Mouse (Mus musculus) large intestine, adult 2 months (tissue): ENCODE data around the gene Sigirr. TPM values are rescaled to one million over a fixed set of nuclear protein-coding genes. Genes with fewer than 3 reads are reported as not detected.

Source experiments
- polyA plus RNA-seq: library from polyadenylated mRNA; depleted of rRNA; stranded (reverse); fragments of >200 nt; gene quantifications from 2 replicates; pipeline ENCODE4 v1.2.3, GENCODE M21; 2012; rRNA removed

Sigirr gene
- polyA plus RNA-seq, 1 experiment: 41.3 TPM

Other genes with a start within 250 kb of the Sigirr start
- gene Gm45785, start 244.2 kb downstream of the Sigirr start, polyA plus RNA-seq: not detected in 2 replicates
- 93.2 and 103 TPM in 2 replicates for gene Ric8a, start 243.6 kb downstream of the Sigirr start, polyA plus RNA-seq
- gene Bet1l, start 243.0 kb downstream of the Sigirr start, polyA plus RNA-seq: 22.0 and 22.5 TPM in 2 replicates
- gene Psmd13, start 218.6 kb downstream of the Sigirr start, polyA plus RNA-seq: 79.6 and 86.8 TPM in 2 replicates
- gene Sirt3, start 218.3 kb downstream of the Sigirr start, polyA plus RNA-seq: 18.4 and 23.3 TPM in 2 replicates
- gene Cox8b, start 200.1 kb downstream of the Sigirr start, polyA plus RNA-seq: 3.4 and 4.4 TPM in 2 replicates
- gene Nlrp6, start 179.7 kb downstream of the Sigirr start, polyA plus RNA-seq: 93.6 and 138 TPM in 2 replicates
- gene Pgghg, start 159.2 kb downstream of the Sigirr start, polyA plus RNA-seq: 20.5 and 23.1 TPM in 2 replicates
- gene Ifitm5, start 150.3 kb downstream of the Sigirr start, polyA plus RNA-seq: 0.86 and 0.95 TPM in 2 replicates
- not detected in 2 replicates for gene Gm45717, start 144.6 kb downstream of the Sigirr start, polyA plus RNA-seq
- gene Ifitm2, start 144.6 kb downstream of the Sigirr start, polyA plus RNA-seq: 596 and 675 TPM in 2 replicates
- gene Ifitm1, start 133.4 kb downstream of the Sigirr start, polyA plus RNA-seq: 138 and 161 TPM in 2 replicates
- gene Ifitm3, start 89.8 kb downstream of the Sigirr start, polyA plus RNA-seq: 306 and 461 TPM in 2 replicates
- 6.3 and 8.3 TPM in 2 replicates for gene Ifitm6, start 82.6 kb downstream of the Sigirr start, polyA plus RNA-seq
- gene Gm17387, start 71.4 kb downstream of the Sigirr start, polyA plus RNA-seq: not detected in 2 replicates
- gene B4galnt4, start 39.5 kb downstream of the Sigirr start, polyA plus RNA-seq: 15.8 and 22.3 TPM in 2 replicates
- 101 and 143 TPM in 2 replicates for gene Pkp3, start 22.4 kb downstream of the Sigirr start, polyA plus RNA-seq
- 143 and 205 TPM in 2 replicates for gene Ano9, start 17.2 kb upstream of the Sigirr start, polyA plus RNA-seq
- 23.6 and 28.1 TPM in 2 replicates for gene Ptdss2, start 21.8 kb upstream of the Sigirr start, polyA plus RNA-seq
- gene Rnh1, start 72.3 kb upstream of the Sigirr start, polyA plus RNA-seq: 146 and 149 TPM in 2 replicates
- 82.1 and 91.7 TPM in 2 replicates for gene Hras, start 93.4 kb upstream of the Sigirr start, polyA plus RNA-seq
- 5.4 and 7.2 TPM in 2 replicates for gene Lrrc56, start 93.6 kb upstream of the Sigirr start, polyA plus RNA-seq
- 7.2 and 9.4 TPM in 2 replicates for gene Lmntd2, start 113.5 kb upstream of the Sigirr start, polyA plus RNA-seq
- gene Rassf7, start 115.3 kb upstream of the Sigirr start, polyA plus RNA-seq: 143 and 153 TPM in 2 replicates
- 23.1 and 24.7 TPM in 2 replicates for gene Phrf1, start 128.2 kb upstream of the Sigirr start, polyA plus RNA-seq
- gene Irf7, start 165.9 kb upstream of the Sigirr start, polyA plus RNA-seq: 159 and 210 TPM in 2 replicates
- 611 and 677 TPM in 2 replicates for gene Cdhr5, start 176.2 kb upstream of the Sigirr start, polyA plus RNA-seq
- 226 and 321 TPM in 2 replicates for gene Sct, start 178.6 kb upstream of the Sigirr start, polyA plus RNA-seq
- 0.08 and 0.21 TPM in 2 replicates for gene Drd4, start 191.4 kb upstream of the Sigirr start, polyA plus RNA-seq
- gene Deaf1, start 227.1 kb upstream of the Sigirr start, polyA plus RNA-seq: 17.5 and 19.9 TPM in 2 replicates
- gene Tmem80, start 227.2 kb upstream of the Sigirr start, polyA plus RNA-seq: 33.3 and 37.2 TPM in 2 replicates
- gene Eps8l2, start 238.3 kb upstream of the Sigirr start, polyA plus RNA-seq: 314 and 414 TPM in 2 replicates